Mouse (Mus musculus): Measurements from ENCODE around the gene Fam222a. TPM values are rescaled to one million over a fixed set of nuclear protein-coding genes. Genes with fewer than 3 reads are reported as not detected.

Gene Fam222a
- polyA plus RNA-seq, 1 experiment from 2014 or later: 0.63 TPM

- peaks cover 11% of the 10 kb centered on the region for H3K4me1 ChIP-seq (replicated peaks)
- H3K4me2 ChIP-seq: no peak overlapping the region
- no peak overlapping the region for H3K27ac ChIP-seq (ENCODE audit: poor library complexity, severe bottlenecking)
- 84% methylated on average over 9 of the region's 9 CpGs for WGBS
- no peak overlapping the region for H3K4me3 ChIP-seq
- no peaks in the 10 kb centered on the region for H3K27me3 ChIP-seq (replicated peaks)
- H3K9me3 ChIP-seq (replicated peaks): peaks cover 5% of the 10 kb centered on the region
- no peaks in the 10 kb centered on the region for H3K36me3 ChIP-seq
- ATAC-seq (ENCODE audit: insufficient number of reproducible peaks, low FRiP score): no peak
- no peak overlapping the region for H3K9ac ChIP-seq
Observed at GRCm38 (mm10) chr5:114545076-114545475, 22.7 kb upstream of the Fam222a start.

- no peaks in the 10 kb centered on the region for H3K9me3 ChIP-seq (replicated peaks)
Observed at GRCm38 (mm10) chr5:114548976-114549375, 18.8 kb upstream of the Fam222a start.

GRCm38 (mm10) chr5:114549770-114550169 lies 18.0 kb upstream of the Fam222a start:
- Histone ChIP-seq H3K27ac (ENCODE audit: poor library complexity, severe bottlenecking) (no peak overlapping the region), H3K36me3 (no peaks in the 10 kb centered on the region), H3K4me1 (replicated peaks) (peaks cover 4% of the 10 kb centered on the region), H3K27me3 (replicated peaks) (no peaks in the 10 kb centered on the region), H3K9ac (no peak overlapping the region), H3K4me3 (no peak overlapping the region), H3K4me2 (no peak overlapping the region), H3K9me3 (replicated peaks) (peaks cover 2% of the 10 kb centered on the region; the same call in 1 of the 2 replicates)
- 73% methylated on average over 3 of the region's 3 CpGs for WGBS
- no peak for ATAC-seq (ENCODE audit: insufficient number of reproducible peaks, low FRiP score)

More at GRCm38 (mm10) chr5:114548976-114549375, 18.8 kb upstream of the Fam222a start:
- 86% methylated on average over 10 of the region's 10 CpGs for WGBS
- no peak for ATAC-seq (ENCODE audit: insufficient number of reproducible peaks, low FRiP score)
- no peaks in the 10 kb centered on the region for H3K27me3 ChIP-seq (replicated peaks)
- H3K4me2 ChIP-seq: no peak overlapping the region
- no peaks in the 10 kb centered on the region for H3K36me3 ChIP-seq
- no peak overlapping the region for H3K4me3 ChIP-seq
- H3K27ac ChIP-seq (ENCODE audit: poor library complexity, severe bottlenecking): no peak overlapping the region
- H3K9ac ChIP-seq: no peak overlapping the region
- H3K4me1 ChIP-seq (replicated peaks): peaks cover 4% of the 10 kb centered on the region

- Histone ChIP-seq H3K36me3 (no peaks in the 10 kb centered on the region), H3K27me3 (replicated peaks) (no peaks in the 10 kb centered on the region), H3K27ac (ENCODE audit: poor library complexity, severe bottlenecking) (no peak overlapping the region), H3K4me1 (replicated peaks) (peaks cover 4% of the 10 kb centered on the region), H3K4me2 (no peak overlapping the region), H3K9ac (no peak overlapping the region), H3K4me3 (no peak overlapping the region), H3K9me3 (replicated peaks) (peaks cover 8% of the 10 kb centered on the region)
- ATAC-seq (ENCODE audit: insufficient number of reproducible peaks, low FRiP score): no peak
- 65% methylated on average over 7 of the region's 7 CpGs for WGBS
Observed at GRCm38 (mm10) chr5:114550431-114550830, 17.4 kb upstream of the Fam222a start.

- no peak for ATAC-seq (ENCODE audit: insufficient number of reproducible peaks, low FRiP score)
- 33% methylated on average over 6 of the region's 6 CpGs for whole genome bisulfite sequencing
- no peaks in the 10 kb centered on the region for H3K36me3 ChIP-seq
- peaks cover 4% of the 10 kb centered on the region for H3K4me1 ChIP-seq (replicated peaks)
- H3K9ac ChIP-seq: no peak overlapping the region
- H3K4me2 ChIP-seq: no peak overlapping the region
- H3K4me3 ChIP-seq: no peak overlapping the region
- peaks cover 9% of the 10 kb centered on the region for H3K9me3 ChIP-seq (replicated peaks)
- H3K27me3 ChIP-seq (replicated peaks): no peaks in the 10 kb centered on the region
- no peak overlapping the region for H3K27ac ChIP-seq (ENCODE audit: poor library complexity, severe bottlenecking)
Observed at GRCm38 (mm10) chr5:114550886-114551492, 16.8 kb upstream of the Fam222a start.

- no peak overlapping the region for H3K27ac ChIP-seq (ENCODE audit: poor library complexity, severe bottlenecking)
- H3K9me3 ChIP-seq (replicated peaks): peaks cover 9% of the 10 kb centered on the region
- no peak overlapping the region for H3K4me3 ChIP-seq
- H3K27me3 ChIP-seq (replicated peaks): no peaks in the 10 kb centered on the region
- H3K4me2 ChIP-seq: no peak overlapping the region
- WGBS: 63% methylated on average over 13 of the region's 13 CpGs
- peak; percentile 20; the same call in 1 of the 2 replicates for ATAC-seq (ENCODE audit: insufficient number of reproducible peaks, low FRiP score)
- no peak overlapping the region for H3K9ac ChIP-seq
- peaks cover 4% of the 10 kb centered on the region for H3K4me1 ChIP-seq (replicated peaks)
- no peaks in the 10 kb centered on the region for H3K36me3 ChIP-seq
Observed at GRCm38 (mm10) chr5:114552507-114553208, 15.2 kb upstream of the Fam222a start.

- Histone ChIP-seq H3K9ac (no peak overlapping the region), H3K4me2 (no peak overlapping the region), H3K9me3 (replicated peaks) (peaks cover 9% of the 10 kb centered on the region), H3K4me3 (no peak overlapping the region), H3K27ac (ENCODE audit: poor library complexity, severe bottlenecking) (no peak overlapping the region), H3K27me3 (replicated peaks) (no peaks in the 10 kb centered on the region), H3K36me3 (no peaks in the 10 kb centered on the region), H3K4me1 (replicated peaks) (peaks cover 13% of the 10 kb centered on the region)
- 63% methylated on average over 8 of the region's 8 CpGs for WGBS
- ATAC-seq (ENCODE audit: insufficient number of reproducible peaks, low FRiP score): no peak
Observed at GRCm38 (mm10) chr5:114553706-114554105, 14.1 kb upstream of the Fam222a start.

- no peaks in the 10 kb centered on the region for H3K36me3 ChIP-seq
- no peak for ATAC-seq (ENCODE audit: insufficient number of reproducible peaks, low FRiP score)
- WGBS: 94% methylated on average over 2 of the region's 2 CpGs
Observed at GRCm38 (mm10) chr5:114555424-114555823, 12.4 kb upstream of the Fam222a start.

GRCm38 (mm10) chr5:114556109-114556508 lies 11.7 kb upstream of the Fam222a start:
- no peak for ATAC-seq (ENCODE audit: insufficient number of reproducible peaks, low FRiP score)
- Histone ChIP-seq H3K9me3 (replicated peaks) (peaks cover 9% of the 10 kb centered on the region), H3K27ac (ENCODE audit: poor library complexity, severe bottlenecking) (no peak overlapping the region), H3K4me1 (replicated peaks) (peaks cover 20% of the 10 kb centered on the region), H3K4me2 (no peak overlapping the region), H3K27me3 (replicated peaks) (no peaks in the 10 kb centered on the region), H3K36me3 (no peaks in the 10 kb centered on the region), H3K4me3 (no peak overlapping the region), H3K9ac (no peak overlapping the region)
- WGBS: 70% methylated on average over 11 of the region's 11 CpGs

More at GRCm38 (mm10) chr5:114555424-114555823, 12.4 kb upstream of the Fam222a start:
- peaks cover 17% of the 10 kb centered on the region for H3K4me1 ChIP-seq (replicated peaks)
- no peak overlapping the region for H3K4me2 ChIP-seq
- H3K9me3 ChIP-seq (replicated peaks): peaks cover 9% of the 10 kb centered on the region
- no peak overlapping the region for H3K27ac ChIP-seq (ENCODE audit: poor library complexity, severe bottlenecking)
- no peaks in the 10 kb centered on the region for H3K27me3 ChIP-seq (replicated peaks)
- H3K4me3 ChIP-seq: no peak overlapping the region
- H3K9ac ChIP-seq: no peak overlapping the region

GRCm38 (mm10) chr5:114557765-114558731 lies 9.8 kb upstream of the Fam222a start:
- Histone ChIP-seq H3K36me3 (no peaks in the 10 kb centered on the region), H3K4me2 (no peak overlapping the region), H3K9me3 (replicated peaks) (peaks cover 10% of the 10 kb centered on the region), H3K4me1 (replicated peaks) (peaks cover 20% of the 10 kb centered on the region), H3K27me3 (replicated peaks) (no peaks in the 10 kb centered on the region), H3K4me3 (no peak overlapping the region), H3K9ac (no peak overlapping the region), H3K27ac (ENCODE audit: poor library complexity, severe bottlenecking) (no peak overlapping the region)
- 53% methylated on average over 20 of the region's 20 CpGs for WGBS
- peak; percentile 64; the same call in 1 of the 2 replicates for ATAC-seq (ENCODE audit: insufficient number of reproducible peaks, low FRiP score)

- H3K4me3 ChIP-seq: no peak overlapping the region
Observed at GRCm38 (mm10) chr5:114560533-114560936, 7.3 kb upstream of the Fam222a start.

More at GRCm38 (mm10) chr5:114560533-114560936, 7.3 kb upstream of the Fam222a start:
- Histone ChIP-seq H3K4me2 (peak overlapping the region; percentile 47), H3K36me3 (no peaks in the 10 kb centered on the region), H3K9me3 (replicated peaks) (peaks cover 12% of the 10 kb centered on the region), H3K4me1 (replicated peaks) (peaks cover 25% of the 10 kb centered on the region), H3K9ac (no peak overlapping the region), H3K27me3 (replicated peaks) (peaks cover 9% of the 10 kb centered on the region), H3K27ac (ENCODE audit: poor library complexity, severe bottlenecking) (no peak overlapping the region)
- ATAC-seq (ENCODE audit: insufficient number of reproducible peaks, low FRiP score): peak; percentile 40; the same call in 1 of the 2 replicates
- WGBS: 16% methylated on average over 9 of the region's 9 CpGs

All from heart, embryonic 12.5 days (tissue).